Mouse (Mus musculus) kidney, adult 11 months (tissue): Measurements from ENCODE around the gene Tmem8b.
A peak's percentile ranks its signal among the peaks of the same experiment; 100 is the strongest.

ENCODE experiments used
- DNase-seq: peaks from one replicate; pipeline ENCODE4 v3.0.0; 2022

Gene Tmem8b

DNA sequence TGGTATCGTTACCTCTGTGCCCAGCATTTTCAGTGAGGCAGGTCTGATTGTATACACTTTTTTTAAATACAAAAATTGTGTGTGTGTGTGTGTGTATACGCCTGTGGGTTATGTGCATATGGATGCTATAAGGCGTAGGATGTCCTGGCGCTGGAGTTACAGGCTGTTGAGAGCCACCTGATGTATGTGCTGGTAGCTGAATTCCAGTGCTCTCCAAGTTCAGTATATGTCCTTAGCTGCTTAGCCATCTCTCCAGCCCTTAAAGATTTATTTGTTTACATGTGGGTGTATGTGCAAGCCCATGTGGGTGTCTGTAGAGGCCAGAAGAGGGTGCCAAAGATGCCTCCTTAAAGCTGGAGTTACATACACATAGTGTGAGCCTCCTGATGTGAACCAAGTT, 11.6 kb upstream of the Tmem8b start:
- DNase-seq, result no peak

DNA sequence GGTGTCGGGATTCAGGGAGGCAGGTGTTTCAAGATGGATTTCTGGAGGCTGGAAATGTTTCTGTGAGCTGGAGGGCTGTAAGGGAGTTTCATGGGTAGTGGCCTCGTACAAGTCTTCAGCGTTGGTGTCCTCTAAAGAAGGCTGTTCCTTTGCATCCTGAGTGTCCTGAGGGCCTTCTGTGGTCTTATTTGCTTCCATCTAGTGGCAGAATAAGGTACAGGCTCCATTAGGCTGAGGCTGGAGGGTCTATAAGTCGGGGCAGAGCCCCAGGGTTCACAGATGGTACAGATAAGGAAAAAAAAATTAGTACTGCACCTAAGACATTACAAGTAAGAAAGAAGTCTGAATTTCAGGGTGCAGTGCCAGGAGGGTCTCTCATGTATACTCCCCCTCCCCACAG, 2.4 kb upstream of the Tmem8b start:
- DNase-seq, result no peak

DNA sequence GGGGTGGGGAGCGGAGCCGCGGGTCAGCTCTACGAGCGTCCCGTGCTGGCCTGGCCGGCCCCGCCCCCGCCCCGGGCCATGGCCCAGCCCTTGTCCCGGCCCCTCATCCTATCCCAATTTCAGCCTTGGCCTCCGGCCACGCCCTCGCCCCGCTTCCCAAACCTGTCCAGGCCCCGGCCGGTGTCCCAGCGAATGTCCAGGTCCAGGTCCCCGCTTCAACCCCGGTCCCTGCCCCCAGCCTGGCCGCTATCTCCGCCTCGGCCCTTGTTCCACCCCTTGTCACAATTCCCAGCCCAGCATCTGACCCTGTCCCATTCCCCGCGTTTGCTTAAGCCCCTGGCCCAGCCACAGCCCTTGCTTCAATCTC, 640 bp downstream of the Tmem8b start:
- no peak for DNase-seq

DNA sequence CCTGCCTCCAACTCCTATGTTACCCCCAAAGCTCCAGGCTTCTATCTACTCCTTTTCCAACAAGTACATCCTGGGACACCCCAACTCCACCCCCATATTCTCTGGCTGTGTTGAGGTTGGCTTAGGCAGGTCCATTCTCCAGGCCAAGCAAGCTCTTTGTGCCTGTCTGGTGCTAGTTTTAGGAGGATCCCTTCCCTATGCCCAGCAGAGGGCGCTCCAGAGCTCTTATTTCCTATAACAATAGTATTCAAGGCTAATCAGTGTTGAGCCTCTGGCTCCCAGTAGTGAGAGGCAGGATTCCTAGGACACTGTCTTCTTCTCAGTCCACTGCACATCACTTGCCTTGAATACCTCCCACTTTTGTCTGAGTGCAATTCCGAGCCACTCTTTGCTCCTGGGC, 3.3 kb downstream of the Tmem8b start:
- DNase-seq, result peak; percentile 82

DNA sequence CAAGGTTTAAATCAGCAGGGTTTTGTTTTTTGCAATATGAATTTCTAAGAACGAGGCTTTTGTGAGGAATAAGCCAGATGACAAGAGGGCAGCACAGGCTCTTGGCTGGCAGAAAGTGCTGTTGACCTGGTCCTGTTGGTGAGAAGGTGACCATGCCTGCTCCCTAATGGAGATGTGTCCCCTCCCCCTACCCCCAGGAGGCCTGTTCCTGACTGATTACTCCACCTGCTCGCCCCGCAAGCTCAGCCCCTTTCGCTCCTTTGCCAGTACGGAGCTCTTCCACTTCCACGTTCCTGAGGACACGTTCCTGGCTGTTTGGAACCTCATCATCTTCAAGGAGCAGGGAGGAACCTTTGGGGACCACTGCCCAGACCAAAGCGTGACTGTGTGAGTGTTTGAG, 4.9 kb downstream of the Tmem8b start:
- DNase-seq, result no peak

DNA sequence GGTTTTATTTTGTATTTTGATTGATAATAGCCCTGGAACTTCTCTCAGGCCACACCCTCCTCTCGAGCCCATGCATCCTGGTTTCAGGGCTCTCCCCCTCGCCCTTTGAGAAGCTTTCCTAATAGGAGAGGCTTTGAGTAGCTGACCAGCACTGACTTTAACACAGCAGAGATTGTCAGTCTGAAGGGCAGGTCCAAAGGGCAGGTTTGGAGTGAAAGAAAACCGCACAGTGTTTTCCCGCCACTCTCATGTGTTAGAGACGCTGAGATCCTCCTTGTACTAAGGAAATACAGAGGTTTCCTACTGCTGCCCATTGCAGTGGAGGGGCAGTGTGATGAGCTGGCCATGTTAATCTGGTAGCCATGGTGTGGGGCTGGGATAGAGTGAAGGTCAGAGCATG, 6.2 kb downstream of the Tmem8b start:
- no peak for DNase-seq

DNA sequence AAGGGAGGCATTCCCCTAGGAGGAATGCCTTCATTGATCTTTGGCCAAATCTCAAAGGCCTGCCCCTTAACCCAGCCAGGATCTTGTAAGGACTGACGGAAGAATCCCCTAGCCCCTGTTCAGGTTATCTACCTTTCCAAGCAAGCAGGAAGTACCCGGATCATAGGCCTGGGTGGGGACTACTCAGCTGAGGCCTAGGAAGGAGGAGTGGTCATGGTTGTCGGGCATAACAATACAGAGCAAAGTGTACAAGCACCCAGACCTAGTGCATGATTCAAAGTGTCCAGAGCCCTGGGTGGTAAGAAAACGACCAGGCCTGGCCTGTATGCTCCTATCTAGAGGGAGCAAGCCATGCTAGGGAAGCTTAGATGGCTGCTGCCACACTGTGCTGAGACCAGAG, 6.8 kb downstream of the Tmem8b start:
- no peak for DNase-seq

DNA sequence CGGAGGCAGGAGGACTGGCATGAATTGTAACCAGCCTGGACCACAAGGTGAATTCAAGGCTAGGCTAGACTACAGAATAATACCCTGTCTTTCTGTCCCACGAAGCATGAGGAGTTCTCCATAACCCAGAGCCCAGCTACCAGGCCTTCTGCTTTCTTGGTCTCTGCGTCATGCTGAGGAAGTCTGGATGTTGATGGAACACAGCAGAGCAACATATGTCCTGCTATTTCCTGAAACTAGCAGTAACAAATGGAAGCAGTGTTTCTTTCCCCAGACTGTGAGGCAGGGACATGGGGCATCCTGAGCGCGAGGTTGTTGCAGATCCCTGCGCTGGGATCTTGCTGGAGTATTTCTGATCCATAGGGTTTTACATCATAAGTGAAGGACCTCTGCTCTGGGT, 9.8 kb downstream of the Tmem8b start:
- no peak for DNase-seq

DNA sequence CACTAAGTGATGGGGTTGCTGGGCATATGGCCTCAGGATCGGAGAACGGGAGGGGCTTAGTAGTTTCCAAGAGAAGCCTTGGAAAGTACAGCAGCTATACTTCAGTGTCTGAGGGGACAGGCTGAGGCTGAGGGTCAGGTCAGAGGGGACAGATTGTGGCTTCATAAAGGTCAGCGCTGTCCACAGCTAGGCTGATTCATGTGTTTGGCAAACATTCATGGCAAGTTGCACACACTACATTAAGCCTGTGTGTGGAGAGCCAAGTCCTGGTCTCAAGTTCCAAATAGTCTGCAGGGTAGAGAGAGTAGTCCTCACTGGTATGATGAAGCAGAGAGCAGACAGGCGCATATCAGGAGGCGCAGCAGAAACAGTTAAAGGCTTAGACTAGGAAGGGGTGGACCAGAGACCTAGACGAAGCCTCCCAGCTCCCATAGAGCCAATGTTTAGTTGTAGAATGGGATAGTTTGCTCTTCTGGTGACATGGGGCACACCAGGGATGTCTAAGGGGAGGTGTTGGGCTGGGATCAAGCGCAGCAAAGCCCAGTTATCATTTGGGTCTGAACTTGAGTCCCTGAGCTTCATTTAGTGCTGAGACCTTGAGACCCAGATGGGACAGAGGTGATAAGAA, 10.8 kb downstream of the Tmem8b start:
- DNase-seq, result peak; percentile 47

DNA sequence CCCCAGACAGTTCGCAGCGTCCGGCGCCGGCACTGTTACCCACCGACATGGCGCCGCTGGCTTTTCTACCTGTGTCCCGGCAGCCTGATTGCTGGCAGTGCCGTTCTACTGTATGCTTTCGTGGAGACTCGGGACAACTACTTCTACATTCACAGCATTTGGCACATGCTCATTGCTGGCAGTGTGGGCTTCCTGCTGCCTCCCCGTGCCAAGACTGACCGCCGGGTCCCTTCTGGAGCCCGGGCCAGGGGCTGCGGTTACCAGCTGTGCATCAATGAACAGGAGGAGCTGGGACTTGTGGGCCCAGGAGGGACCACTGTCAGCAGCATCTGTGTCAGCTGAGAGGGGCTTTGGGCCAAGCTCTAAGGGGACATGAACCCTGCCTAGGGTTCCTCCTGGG, 21.2 kb downstream of the Tmem8b start:
- no peak for DNase-seq

DNA sequence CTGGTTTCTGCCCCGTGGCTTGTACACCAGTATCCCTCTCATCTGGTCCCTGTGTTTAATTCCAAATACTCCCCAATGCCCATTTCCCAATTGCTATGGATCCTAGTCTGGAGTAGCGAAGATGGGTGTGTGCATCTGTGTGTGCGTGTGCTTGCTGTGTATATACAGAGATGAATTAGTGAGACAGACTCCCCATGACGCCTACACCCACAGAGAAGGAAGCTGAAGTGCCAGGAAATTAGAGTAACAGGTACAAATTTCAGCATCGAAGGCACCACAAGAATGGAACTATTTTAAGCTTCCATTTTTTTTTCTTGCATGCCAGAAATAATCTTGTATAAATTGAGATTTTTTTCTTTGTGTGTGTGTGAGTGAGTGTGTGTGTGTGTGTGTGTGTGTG, 22.3 kb downstream of the Tmem8b start:
- no peak for DNase-seq

DNA sequence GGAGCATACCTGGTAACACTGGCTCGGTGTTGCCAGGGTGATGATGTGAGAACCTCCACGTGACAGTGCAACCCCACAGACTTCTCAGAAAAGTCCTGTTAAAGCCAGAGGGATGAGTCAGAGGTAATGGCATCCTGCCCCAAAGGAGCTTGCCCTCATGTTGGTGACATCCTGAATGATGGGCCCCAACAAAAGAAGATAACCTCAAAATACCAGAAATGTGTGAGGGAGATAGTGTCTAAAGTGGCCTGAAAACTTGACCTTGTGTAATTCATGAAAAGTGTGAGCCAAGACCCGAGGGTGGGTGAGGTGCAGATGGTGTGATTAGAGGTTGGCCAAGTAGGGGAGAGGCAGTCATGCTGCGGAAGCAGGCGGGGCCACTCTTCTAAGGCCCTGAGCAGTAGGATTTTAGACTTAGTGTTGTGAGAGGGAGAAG, 25.1 kb downstream of the Tmem8b start:
- no peak for DNase-seq

DNA sequence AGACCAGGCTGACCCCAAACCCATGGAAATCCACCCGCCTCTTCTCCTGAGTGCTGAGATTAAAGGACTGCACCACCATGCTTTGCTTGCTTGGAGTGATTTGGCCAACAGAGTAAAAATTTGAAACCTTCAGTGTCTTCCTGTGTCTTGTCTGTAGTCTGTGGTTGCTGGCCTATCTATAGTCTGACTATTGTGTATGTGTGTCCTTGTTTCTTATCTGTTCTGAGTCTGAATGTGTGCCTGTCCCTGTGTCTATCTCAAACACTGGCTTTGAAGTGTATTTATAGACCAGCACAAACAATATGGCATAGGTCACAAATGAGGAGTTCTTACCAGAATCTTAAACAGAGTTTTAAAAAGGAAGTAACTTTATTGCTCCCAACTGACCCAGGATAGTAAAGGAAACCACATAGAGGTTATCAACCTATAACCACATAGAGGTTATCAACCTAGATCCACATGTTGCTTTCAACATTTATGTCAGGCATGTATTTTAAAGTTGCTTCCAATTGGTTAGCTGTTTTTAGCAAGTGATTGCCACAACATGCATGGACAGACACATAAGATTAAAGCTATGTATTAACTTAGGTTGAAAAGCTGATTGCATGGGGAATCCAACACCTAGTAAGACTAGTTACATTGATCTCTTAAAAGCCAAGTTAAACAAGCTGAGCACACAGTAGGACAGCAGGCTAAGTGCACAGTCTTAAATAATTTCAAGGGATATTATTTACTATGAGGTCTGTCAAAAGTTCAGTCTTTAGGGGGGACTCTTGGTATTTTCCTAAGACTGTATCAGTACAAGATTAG, 25.9 kb downstream of the Tmem8b start:
- DNase-seq, result no peak

DNA sequence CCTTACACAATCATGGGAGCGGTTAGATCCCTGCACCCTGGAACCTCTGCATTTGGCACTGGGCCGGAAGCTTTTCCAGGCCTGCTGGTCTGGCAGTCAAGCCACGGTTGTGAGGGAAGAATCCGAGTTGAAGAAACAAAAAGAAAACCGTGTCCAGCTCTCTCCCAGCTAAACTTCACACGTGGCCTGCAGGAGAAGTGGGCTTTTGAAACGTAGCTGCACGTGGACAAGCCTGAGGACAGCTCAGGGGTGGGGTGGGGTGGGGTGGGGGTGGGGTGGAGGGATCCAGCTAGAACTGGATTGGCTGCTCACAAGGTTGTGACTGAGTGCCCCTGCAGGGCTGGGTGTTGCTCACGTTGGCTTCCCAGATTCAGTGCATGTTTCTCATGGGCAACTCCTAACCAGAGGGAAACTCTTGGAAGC, 26.5 kb downstream of the Tmem8b start:
- peak; percentile 61 for DNase-seq

DNA sequence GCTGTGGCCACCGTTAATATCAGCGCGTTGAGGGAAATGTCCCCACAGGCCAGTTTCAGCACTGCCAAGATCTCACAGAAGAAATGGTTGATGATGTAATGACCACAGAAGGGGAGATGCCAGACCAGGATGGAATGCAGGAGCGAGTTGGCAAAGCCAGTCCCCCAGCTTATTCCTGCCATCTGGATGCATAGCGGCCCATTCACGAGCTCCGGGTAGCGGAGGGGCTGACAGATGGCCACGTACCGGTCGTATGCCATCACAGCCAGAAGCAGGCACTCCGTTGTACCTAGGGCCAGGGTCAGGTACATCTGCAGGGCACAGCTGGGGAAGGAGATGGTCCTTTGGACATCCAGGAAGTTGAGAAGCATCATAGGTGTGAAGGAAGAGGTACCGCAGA, 27.8 kb downstream of the Tmem8b start:
- no peak for DNase-seq

DNA sequence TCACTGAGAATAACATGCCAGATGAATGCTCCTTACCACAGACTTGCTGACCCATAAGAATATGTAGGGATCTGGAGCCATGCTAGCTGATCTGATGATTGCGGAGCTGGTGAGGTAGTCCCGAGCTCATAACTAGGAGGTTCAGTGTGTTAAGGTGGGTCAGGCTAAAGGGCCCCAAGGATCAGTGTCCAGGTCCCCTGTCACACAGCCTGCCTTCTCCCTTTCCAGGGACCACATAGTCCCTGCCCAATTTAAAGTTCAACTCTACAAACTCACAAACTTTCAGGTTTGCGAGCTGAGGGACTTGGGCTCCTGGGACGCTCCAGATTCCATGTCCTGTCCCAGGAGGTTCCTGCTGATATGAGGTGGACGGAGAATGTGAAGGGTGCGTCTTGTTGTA, 31.9 kb downstream of the Tmem8b start, which contains the start of gene Olfr70:
Gene Olfr70 (minus strand): TSS at position 101 of the 400 bp plus-strand sequence.
- no peak for DNase-seq

DNA sequence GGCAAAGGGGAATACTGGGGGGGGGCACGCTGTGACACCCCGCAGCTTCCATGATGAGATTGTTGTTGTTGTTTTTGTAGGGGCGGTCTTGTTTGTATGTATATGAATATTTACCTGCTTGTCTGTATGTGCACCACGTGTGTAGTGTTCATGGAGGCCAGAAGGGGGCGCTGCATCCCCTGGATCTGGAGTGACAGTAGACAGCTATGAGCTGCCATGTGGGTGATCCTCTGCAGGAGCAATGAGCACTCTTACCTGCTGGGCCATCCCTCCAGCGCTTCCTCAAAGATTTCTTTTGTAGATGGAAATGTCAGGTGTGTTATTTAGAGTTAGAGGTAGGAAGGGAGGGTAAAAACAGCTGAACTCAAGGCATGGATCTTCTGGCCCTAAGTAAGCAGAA, 34.7 kb downstream of the Tmem8b start:
- DNase-seq, result no peak

DNA sequence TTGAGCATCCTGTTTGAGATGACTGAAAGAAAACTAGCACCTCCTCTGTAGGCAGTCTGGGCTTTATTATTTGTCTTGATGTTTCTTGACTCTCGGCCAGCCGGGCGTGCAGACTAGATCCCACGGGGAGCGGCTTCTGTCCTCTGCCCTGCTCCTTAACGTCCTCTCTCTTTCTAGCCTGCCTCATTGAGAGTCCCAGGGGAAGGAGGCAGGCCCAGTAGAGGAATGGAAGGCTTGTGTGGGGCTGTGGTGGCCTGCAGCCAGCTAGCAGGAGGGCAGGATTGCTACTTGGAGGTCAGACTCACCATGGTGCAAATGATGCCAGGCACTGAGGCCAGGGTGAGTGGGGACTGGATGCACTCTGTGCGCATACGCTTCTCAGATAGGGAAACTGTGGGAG, 35.1 kb downstream of the Tmem8b start:
- peak; percentile 31 for DNase-seq

DNA sequence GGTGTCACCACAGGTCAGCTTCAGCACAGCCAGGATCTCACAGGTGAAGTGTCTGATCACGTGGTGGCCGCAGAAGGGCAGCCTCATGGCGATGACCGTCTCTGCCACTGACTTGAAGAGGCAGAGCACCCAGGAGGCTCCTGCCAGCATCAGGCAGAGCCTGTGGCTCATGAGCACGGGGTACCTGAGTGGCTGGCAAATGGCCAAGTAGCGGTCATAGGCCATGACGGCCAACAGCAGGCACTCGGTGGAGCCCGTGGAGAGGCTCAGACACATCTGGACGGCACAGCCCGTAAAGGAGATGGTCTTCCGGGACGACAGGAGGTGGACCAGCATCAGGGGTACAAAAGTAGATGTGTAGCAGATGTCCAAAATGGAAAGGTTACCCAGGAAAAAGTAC, 37.2 kb downstream of the Tmem8b start:
- DNase-seq, result no peak

DNA sequence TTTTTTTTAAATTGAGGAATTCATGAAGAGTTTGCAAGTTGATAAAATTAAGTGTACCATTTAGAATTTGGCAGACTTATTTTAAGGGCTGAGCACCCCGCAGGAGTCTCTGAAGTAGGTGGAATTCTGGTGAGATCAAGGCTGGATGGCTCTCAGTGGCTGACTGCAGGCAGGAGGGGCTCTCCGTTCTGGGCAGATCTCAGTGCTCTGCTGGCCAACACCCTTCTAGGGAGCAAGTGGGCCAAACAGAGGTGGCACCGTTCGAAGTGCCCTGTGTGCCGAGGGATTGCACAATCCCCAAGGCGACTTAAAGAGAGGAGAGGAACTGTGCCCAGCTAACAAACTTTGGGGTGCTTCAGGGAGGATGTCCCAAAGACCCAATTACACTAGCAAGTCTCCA, 41.1 kb downstream of the Tmem8b start, which contains the start of gene Olfr71:
Gene Olfr71 (minus strand): TSS at position 387 of the 400 bp plus-strand sequence.
- no peak for DNase-seq

DNA sequence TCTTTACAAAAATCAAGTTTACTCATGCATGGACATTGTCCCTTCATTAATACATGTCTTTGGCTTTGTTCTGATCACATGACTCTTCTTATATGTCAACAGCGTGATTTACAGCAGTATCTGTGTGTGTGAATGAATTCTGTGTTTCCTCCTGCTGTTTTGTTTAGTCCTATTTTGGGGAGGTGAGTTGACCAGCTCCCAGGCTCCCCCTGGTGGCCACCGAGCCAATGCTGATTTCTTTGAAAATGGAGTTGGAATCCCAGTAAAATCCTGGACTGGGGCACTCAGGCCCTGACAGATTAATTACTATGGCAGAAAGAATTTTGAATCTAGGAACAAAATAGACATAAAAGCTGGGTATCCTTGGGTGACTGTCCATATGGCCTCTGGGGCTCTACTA, 43.0 kb downstream of the Tmem8b start:
- DNase-seq, result peak; percentile 58

DNA sequence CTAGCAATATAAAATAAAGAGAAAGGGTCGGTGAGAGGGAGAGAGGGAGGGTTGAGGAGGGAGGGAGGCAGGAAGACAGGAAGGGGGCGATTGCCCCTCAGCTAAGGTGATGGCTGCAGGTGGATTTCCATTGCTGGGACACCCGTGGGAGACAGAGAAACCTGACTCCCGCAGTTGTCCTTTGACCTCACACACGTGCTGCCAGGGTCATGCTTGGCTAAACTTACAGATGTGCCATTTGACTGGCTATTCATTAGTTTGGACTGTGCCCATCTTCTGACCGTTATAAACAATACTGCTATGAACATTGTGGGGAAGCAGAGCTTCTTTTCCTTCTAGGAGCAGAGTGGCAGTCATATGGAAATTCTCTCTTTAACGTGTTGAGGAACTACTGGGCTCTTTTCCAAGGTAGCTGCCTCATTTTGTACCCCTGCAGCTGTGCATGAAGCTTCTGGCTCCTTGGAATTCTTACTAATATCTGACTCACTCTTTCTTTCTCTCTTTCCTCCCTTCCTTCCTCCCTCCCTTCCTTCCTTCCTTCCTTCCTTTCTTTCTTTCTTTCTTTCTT, 45.0 kb downstream of the Tmem8b start:
- DNase-seq, result peak; percentile 60

DNA sequence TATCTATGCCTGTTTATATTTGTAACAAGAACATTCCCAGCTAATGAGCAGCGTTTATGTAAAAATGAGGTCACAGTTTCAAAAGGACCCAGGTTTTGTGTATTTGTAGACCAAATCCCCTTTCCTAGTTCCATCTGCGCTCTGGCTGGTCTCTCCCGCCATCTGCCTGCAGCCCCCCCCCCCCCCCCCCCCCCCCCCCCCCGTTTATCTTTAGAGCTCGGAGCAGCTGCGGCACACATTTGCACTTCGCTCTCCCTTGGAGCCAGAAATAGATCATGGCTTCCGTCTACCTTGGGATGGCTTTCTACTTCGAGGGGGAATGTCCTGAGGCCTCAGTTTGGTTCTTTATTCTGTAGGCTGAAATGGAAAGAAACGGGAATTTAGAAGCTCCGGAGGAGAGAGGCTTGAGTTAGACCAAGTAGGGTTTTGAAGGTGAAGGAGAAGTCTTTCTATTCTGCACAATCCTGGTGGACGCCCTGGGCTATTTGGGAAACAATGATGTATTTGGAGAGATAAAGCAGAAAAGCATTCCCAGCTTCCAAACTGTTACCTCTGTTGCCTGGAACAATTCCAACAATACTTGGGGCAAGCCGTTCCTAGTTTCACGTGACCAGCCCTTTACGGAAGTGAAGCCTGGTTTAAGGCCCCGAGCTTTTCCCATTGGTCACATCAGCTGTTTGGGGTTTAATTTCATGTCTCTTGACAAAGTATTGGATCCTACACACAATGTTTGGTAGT, 51.9 kb downstream of the Tmem8b start:
- no peak for DNase-seq

DNA sequence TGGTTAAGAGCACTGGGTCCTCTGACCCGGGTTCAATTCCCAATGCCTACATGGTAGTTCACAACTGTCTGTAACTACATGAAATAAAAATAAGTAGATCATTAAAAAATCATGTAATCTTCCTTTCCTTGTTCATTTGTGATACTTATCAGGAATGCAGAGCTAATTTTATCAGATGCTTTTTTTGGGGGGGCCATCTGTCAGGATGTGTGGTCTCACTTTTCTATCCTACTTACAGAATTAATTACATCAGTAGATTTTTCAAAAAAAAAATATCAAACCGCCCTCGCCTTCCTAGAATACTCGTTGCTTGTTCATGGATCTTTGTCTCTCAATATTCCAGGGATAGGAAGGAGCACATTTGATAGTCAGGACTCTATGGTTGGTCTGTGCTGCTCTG, 53.4 kb downstream of the Tmem8b start:
- no peak for DNase-seq
